Comparison of ENCODE assay signal across 14 mouse cellular contexts in the genomic region with DNA sequence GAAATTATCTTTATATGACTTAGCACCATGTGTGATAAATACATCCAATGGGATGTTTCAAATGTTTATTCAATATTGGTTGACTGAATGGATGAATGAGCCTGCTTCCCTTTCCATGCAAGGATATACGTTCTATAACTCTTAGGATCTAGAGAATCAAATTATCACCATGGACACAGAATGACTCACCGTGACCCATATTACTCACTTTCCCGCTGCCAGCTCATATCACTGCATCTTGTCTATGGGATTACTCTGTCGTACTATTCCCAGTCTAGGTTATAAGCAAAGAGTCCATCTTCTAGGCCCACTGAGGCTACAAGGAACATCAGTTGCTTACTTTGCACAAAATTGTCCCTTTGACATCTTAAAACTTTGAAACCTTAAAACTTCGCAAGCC.
"Had no signal": no experiment of that assay in that cellular context is flagged by ENCODE, and none has a peak within 500 bp of the region (broad histone marks: within the 10 kb centered on the region; RNA-seq: fewer than 3 reads in every experiment).

No protein-coding gene starts in this region.

- H3K27me3 ChIP-seq: neural tube, embryonic 15.5 days; stomach, embryonic 15.5 days had no signal

- DNase-seq: retina, postnatal 1 day; right cerebral cortex, adult 18-20 months; right cerebral cortex, postnatal 14 days; right cerebral cortex, postnatal 25 days; right cerebral cortex, postnatal 4 days; spleen, adult 18-20 months; thymus, adult 18-20 months; thymus, adult 2 months; thymus, postnatal 14 days; thymus, postnatal 25 days; thymus, postnatal 36 days; thymus, postnatal 4 days had no signal

- H3K36me3 ChIP-seq: neural tube, embryonic 15.5 days; stomach, embryonic 15.5 days had no signal

- H3K4me3 ChIP-seq: neural tube, embryonic 15.5 days; stomach, embryonic 15.5 days had no signal
